Mouse (Mus musculus) embryonic facial prominence, embryonic 13.5 days (tissue): Measurements from ENCODE around the gene Olfr452. TPM values are rescaled to one million over a fixed set of nuclear protein-coding genes. Genes with fewer than 3 reads are reported as not detected.

Experiments used
- polyA plus RNA-seq: library from polyadenylated mRNA; unstranded; fragments of >200 nt; fragmentation: Nextera tagmentation; extraction: Ambion mirVana; gene quantifications from 2 replicates; pipeline ENCODE4 v1.2.1, GENCODE M21; 2015

The Olfr452 gene
- polyA plus RNA-seq, 1 experiment from 2014 or later = not detected

Other genes with a start within 250 kb of the Olfr452 start
- not detected in 2 replicates for gene Olfr455, start 237.5 kb upstream of the Olfr452 start, polyA plus RNA-seq
- not detected in 2 replicates for gene Tcaf3, start 187.4 kb upstream of the Olfr452 start, polyA plus RNA-seq
- gene Tcaf2, start 139.8 kb upstream of the Olfr452 start, polyA plus RNA-seq = 4.3 and 5.3 TPM in 2 replicates
- 75.6 and 81.9 TPM in 2 replicates for gene Tcaf1, start 75.0 kb upstream of the Olfr452 start, polyA plus RNA-seq
- not detected in 2 replicates for gene Olfr453, start 45.7 kb upstream of the Olfr452 start, polyA plus RNA-seq
- not detected in 2 replicates for gene Olfr38, start 28.7 kb upstream of the Olfr452 start, polyA plus RNA-seq
- gene Olfr450, start 26.8 kb downstream of the Olfr452 start, polyA plus RNA-seq = not detected in 2 replicates
- not detected in 2 replicates for gene Olfr449, start 49.3 kb downstream of the Olfr452 start, polyA plus RNA-seq
- gene Olfr448, start 105.3 kb downstream of the Olfr452 start, polyA plus RNA-seq = not detected in 2 replicates
- not detected in 2 replicates for gene Olfr447, start 123.8 kb downstream of the Olfr452 start, polyA plus RNA-seq
- not detected in 2 replicates for gene Olfr446, start 136.3 kb downstream of the Olfr452 start, polyA plus RNA-seq
- not detected in 2 replicates for gene Olfr444, start 164.0 kb downstream of the Olfr452 start, polyA plus RNA-seq